Mouse (Mus musculus) heart, embryonic 14.5 days (tissue): ENCODE measurements around the gene Foxk1. TPM values are rescaled to one million over a fixed set of nuclear protein-coding genes. Genes with fewer than 3 reads are reported as not detected.

Source experiments
- ATAC-seq: fragments of 200-750 bp; cut with Nextera tagmentation; 2 replicates; pipeline ENCODE4 v1.8.0; 2017; ENCODE audit warnings: low read depth, moderate TSS enrichment; ENCODE audit not compliant: insufficient number of reproducible peaks, insufficient read depth, low FRiP score
- H3K27ac ChIP-seq, 2 experiments: fragments of 200-500 bp in 1 of 2; fragments of 300-500 bp in 1 of 2; sonication (generic) in 1 of 2; replicated peaks in 1 of 2; 2 replicates each; pipeline ENCODE4 v1.5.1; 2012 to 2014; ENCODE audit warnings: low read depth in 2 of 2, low read length in 2 of 2, control low read depth in 1 of 2, mild to moderate bottlenecking in 1 of 2, mixed read lengths in 1 of 2; ENCODE audit not compliant: control insufficient read depth in 1 of 2, insufficient read depth in 1 of 2
- H3K27me3 ChIP-seq: fragments of 300-500 bp; sonication (generic); 2 replicates; pipeline ENCODE4 v1.6.1; 2014; ENCODE audit warnings: mild to moderate bottlenecking, low read length, control low read depth; ENCODE audit not compliant: control insufficient read depth, insufficient read depth
- H3K36me3 ChIP-seq: fragments of 300-500 bp; sonication (generic); 2 replicates; pipeline ENCODE4 v1.6.1; 2014; ENCODE audit warnings: mild to moderate bottlenecking, control low read depth, low read length, mixed read lengths; ENCODE audit not compliant: control insufficient read depth, insufficient read depth
- H3K4me1 ChIP-seq, 2 experiments: fragments of 200-500 bp in 1 of 2; fragments of 300-500 bp in 1 of 2; sonication (generic) in 1 of 2; 2 replicates each; pipeline ENCODE4 v1.6.1; 2012 to 2014; ENCODE audit warnings: low read length in 2 of 2, control low read depth in 1 of 2, mixed read lengths in 1 of 2; ENCODE audit not compliant: control insufficient read depth in 2 of 2, insufficient read depth in 2 of 2
- H3K4me2 ChIP-seq: fragments of 300-500 bp; sonication (generic); 2 replicates; pipeline ENCODE4 v1.6.1; 2014; ENCODE audit warnings: mild to moderate bottlenecking, low read length
- H3K4me3 ChIP-seq, 2 experiments: fragments of 200-500 bp in 1 of 2; fragments of 300-500 bp in 1 of 2; sonication (generic) in 1 of 2; 2 replicates each; pipeline ENCODE4 v1.5.1; 2012 to 2014; ENCODE audit warnings: low read length in 2 of 2, mild to moderate bottlenecking in 2 of 2, control low read depth in 1 of 2, low read depth in 1 of 2, moderate library complexity in 1 of 2; ENCODE audit not compliant: control insufficient read depth in 1 of 2, insufficient read depth in 1 of 2
- H3K9ac ChIP-seq: fragments of 300-500 bp; sonication (generic); 2 replicates; pipeline ENCODE4 v1.6.1; 2014; ENCODE audit warnings: mild to moderate bottlenecking, low read length
- H3K9me3 ChIP-seq: fragments of 300-500 bp; sonication (generic); 2 replicates; pipeline ENCODE4 v1.6.1; 2016; ENCODE audit warnings: low read length, control low read depth; ENCODE audit not compliant: control insufficient read depth
- WGBS: fragments of 180-500 bp; shearing (Covaris S2); extraction: QIAGEN DNeasy Blood & Tissue Kit; methylation state at CpG from one replicate; pipeline ENCODE4 v1.1.7; 2014; 5-methylcytosine and 5-hydroxymethylcytosine counted together
- polyA plus RNA-seq: library from polyadenylated mRNA; unstranded; fragments of >200 nt; fragmentation: Nextera tagmentation; extraction: Ambion mirVana; gene quantifications from 2 replicates; pipeline ENCODE4 v1.2.1, GENCODE M21; 2014

Gene Foxk1
- polyA plus RNA-seq, 1 experiment from 2014 or later = 5.3 TPM

DNA sequence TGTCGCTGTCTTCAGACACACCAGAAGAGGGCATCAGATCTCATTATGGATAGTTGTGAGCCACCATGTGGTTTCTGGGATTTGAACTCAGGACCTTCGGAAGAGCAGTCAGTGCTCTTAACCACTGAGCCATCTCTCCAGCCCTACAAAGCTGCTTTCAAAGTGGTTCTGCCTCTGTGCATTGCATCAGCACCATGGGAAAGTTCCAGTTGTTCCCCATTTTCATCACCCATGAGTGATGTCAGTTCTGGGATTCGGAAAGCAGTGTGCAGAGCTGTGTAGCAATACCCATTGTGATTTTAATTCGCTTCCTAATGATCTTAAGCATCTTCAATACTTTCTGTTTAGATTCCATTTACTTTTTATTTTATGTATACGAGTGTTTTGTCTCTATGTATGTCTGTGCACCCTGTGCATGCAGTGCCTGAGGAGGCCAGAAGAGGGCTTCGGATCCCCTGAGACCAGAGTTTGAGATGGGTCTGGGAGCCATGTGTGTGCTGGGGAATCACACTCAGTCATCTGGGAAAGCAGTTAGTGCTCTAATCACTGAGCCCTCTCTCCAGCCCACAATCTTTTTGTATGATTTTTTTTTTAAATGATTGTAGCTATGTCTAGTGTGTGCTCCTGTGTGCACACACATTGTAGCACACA lies 6.6 kb upstream of the Foxk1 start:
- H3K4me1 ChIP-seq = peaks cover 2 to 7% of the 10 kb centered on the region in 2 experiments; a peak in 1 of 4 replicates
- H3K4me2 ChIP-seq = no peak overlapping the region
- no peak for ATAC-seq
- no peak overlapping the region for H3K9ac ChIP-seq
- H3K4me3 ChIP-seq = no peak overlapping the region
- 85% methylated on average over 6 of the region's 6 CpGs for WGBS
- H3K27me3 ChIP-seq = no peaks in the 10 kb centered on the region
- H3K9me3 ChIP-seq = 0 out of 2 replicates have a peak, but pooled peaks cover 4% of the 10 kb centered on the region
- H3K36me3 ChIP-seq = no peaks in the 10 kb centered on the region
- H3K27ac ChIP-seq = no peak overlapping the region

DNA sequence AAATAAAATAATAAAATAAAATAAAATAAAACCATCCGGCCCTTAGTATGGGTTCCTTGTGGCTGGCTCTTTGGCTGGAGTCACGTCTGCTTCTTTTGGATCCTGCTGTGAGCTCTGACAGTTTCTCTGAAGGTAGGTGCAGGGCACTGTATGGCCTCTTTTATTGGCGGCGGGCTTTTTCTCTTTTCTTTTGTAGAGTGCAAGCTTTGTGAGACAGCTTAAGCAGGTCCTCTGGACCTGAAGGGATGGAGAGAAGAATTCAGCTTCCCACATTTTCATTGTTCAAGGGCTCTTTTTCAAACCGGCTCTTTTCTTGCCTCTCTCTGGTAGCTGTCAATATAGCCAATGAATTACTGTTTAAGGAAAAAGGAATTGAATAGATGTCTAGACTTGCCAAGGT lies 5.4 kb upstream of the Foxk1 start:
- Histone ChIP-seq H3K36me3 (no peaks in the 10 kb centered on the region), H3K27ac (no peak overlapping the region), H3K4me1 (peaks cover 6 to 13% of the 10 kb centered on the region in 2 experiments; a peak in 3 of 4 replicates), H3K4me3 (no peak overlapping the region), H3K4me2 (no peak overlapping the region), H3K9ac (no peak overlapping the region), H3K9me3 (0 out of 2 replicates have a peak, but pooled peaks cover 4% of the 10 kb centered on the region), H3K27me3 (no peaks in the 10 kb centered on the region)
- 65% methylated on average over 5 of the region's 5 CpGs for WGBS
- no peak for ATAC-seq

DNA sequence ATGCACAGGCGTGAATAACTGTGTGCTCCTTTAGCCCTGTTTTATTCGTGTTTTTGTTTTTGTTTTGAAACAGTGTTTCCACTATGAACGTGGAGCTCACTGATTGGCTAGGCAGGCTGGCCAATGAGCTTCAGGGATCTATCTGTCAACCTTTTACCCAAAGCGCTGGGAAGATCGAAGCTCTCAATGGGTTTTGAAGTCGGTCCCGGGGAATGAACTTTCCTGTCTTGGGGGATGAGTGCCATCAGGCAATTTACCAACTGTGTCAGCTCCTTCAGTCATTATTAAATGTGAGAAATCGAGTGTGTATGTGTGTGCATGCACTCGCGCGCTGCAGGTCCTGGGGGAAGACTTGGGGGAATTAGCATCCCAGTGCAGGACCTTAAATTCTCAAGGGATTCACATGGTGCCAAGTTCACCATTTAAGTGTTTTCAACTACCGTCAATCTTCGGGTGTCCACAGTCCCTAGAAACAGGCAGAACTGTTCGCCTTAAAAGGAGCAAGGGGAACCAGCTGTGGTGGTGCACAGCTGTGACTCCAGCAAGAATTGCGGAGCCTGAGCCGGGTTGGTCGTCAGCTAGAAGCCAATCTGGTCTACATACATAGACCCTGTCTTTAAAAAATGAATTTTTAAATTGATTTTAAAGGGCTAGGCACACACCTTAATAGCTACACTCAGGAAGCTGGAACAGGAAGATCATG lies 965 bp upstream of the Foxk1 start:
- Histone ChIP-seq H3K9me3 (no peaks in the 10 kb centered on the region), H3K27ac (no peak overlapping the region), H3K4me3 (peak overlapping the region; percentile 88 to 91), H3K36me3 (no peaks in the 10 kb centered on the region), H3K9ac (peak overlapping the region; percentile 94), H3K4me2 (peak overlapping the region; percentile 71), H3K27me3 (no peaks in the 10 kb centered on the region), H3K4me1 (peaks cover 18 to 37% of the 10 kb centered on the region in 2 experiments)
- ATAC-seq = no peak
- 21% methylated on average over 17 of the region's 17 CpGs for WGBS

DNA sequence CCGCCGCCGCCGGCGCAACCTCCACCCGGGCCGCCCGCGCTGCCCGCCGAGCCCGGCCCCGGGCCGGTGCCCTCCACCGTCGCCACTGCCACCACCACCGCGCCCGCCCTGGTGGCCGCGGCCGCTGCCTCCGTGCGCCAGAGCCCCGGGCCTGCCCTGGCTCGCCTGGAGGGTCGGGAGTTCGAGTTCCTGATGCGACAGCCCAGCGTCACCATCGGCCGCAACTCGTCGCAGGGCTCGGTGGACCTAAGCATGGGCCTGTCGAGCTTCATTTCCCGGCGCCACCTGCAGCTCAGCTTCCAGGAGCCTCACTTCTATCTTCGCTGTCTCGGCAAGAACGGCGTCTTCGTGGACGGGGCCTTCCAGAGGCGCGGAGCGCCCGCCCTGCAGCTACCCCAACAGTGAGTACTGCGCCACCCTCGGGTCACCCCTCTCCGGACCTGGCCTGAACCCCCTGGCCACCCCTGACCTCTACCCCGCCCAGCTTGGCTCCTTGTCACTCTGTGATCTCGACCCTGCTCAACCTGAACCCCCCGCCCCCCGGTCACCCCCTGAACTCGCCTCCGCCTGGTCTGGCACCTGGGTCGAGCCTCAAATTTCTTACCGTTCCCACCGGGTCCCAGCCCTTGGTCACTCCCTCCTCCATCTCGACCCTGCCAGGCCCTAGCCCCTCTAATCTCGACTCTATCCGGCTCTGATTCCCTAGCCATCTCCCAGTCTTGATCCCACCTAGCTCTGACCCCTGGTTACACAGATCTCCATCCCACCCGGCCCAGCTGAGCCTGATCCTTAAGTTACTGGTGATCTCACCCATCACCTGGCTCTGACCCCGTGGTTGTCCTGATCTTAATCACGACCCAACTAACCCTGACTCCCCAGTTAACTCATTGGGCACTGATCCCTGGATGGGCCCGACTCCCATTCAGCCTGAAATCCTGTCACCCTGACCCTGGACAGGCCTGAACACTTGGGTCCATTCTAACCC lies 636 bp downstream of the Foxk1 start:
- peak overlapping the region; percentile 52 to 86; a peak in 3 of 4 replicates for H3K27ac ChIP-seq
- 2% methylated on average over 65 of the region's 67 CpGs for WGBS
- H3K9me3 ChIP-seq = no peaks in the 10 kb centered on the region
- H3K4me3 ChIP-seq = peak overlapping the region; percentile 88 to 91
- peaks cover 18 to 37% of the 10 kb centered on the region in 2 experiments for H3K4me1 ChIP-seq
- peak; percentile 37; the same call in 1 of the 2 replicates for ATAC-seq
- peak overlapping the region; percentile 94 for H3K9ac ChIP-seq
- H3K36me3 ChIP-seq = peaks cover 11% of the 10 kb centered on the region; the same call in 1 of the 2 replicates
- H3K4me2 ChIP-seq = peak overlapping the region; percentile 71
- no peaks in the 10 kb centered on the region for H3K27me3 ChIP-seq

DNA sequence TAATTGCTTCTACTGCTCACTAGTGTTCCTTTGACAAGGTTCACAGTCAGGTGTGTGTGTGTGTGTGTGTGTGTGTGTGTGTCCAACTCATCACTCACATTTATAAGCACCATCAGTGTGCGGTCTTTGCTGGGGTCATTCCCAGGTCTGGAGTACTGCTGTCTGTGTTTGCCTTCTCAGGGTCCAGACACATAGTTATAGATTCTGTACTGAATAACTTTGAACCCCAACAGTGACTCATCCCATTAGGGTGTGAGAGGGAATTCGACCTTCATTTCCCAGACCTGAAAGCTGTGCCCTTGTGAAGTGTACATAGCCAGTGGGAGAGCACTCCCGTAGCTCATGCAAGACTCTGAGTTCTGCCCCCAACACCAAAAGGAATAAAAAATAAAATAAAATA lies 2.4 kb downstream of the Foxk1 start:
- Histone ChIP-seq H3K36me3 (peaks cover 17% of the 10 kb centered on the region; the same call in 1 of the 2 replicates), H3K4me3 (0 out of 4 replicates have a peak overlapping the region, but pooled peaks of 1 of the 2 experiments have one; percentile 91), H3K4me2 (peak overlapping the region; percentile 71), H3K9ac (0 out of 2 replicates have a peak overlapping the region, but pooled peaks have one; percentile 94), H3K27me3 (no peaks in the 10 kb centered on the region), H3K4me1 (peaks cover 18 to 37% of the 10 kb centered on the region in 2 experiments), H3K27ac (no peak overlapping the region), H3K9me3 (no peaks in the 10 kb centered on the region)
- 33% methylated on average over 3 of the region's 3 CpGs for WGBS
- ATAC-seq = no peak

DNA sequence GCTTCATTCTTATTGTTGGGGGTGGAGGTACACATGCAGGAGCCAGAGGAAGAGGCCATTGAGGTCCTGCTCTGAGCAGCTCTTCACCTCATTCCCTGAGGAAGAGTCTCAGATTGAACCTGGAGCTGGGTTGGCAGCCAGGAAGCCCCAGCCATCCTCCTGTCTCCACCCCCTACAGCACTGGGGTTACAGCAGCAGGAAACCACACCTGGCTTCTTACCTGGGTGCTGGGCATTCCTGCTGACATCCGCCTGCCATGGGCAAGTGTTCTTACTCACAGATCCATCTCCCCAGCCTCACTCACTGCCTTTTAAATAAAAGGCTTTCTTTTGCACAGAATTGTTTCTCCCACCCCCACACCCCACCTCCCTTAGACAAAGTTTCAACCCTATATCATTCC lies 3.0 kb downstream of the Foxk1 start:
- H3K4me1 ChIP-seq = peaks cover 18 to 37% of the 10 kb centered on the region in 2 experiments
- no peak overlapping the region for H3K4me2 ChIP-seq
- ATAC-seq = no peak
- 100% methylated on average over 1 of the region's 1 CpGs for WGBS
- no peaks in the 10 kb centered on the region for H3K27me3 ChIP-seq
- H3K9me3 ChIP-seq = no peaks in the 10 kb centered on the region
- H3K4me3 ChIP-seq = no peak overlapping the region
- H3K27ac ChIP-seq = no peak overlapping the region
- H3K36me3 ChIP-seq = peaks cover 19% of the 10 kb centered on the region; the same call in 1 of the 2 replicates
- 0 out of 2 replicates have a peak overlapping the region, but pooled peaks have one; percentile 17 for H3K9ac ChIP-seq

DNA sequence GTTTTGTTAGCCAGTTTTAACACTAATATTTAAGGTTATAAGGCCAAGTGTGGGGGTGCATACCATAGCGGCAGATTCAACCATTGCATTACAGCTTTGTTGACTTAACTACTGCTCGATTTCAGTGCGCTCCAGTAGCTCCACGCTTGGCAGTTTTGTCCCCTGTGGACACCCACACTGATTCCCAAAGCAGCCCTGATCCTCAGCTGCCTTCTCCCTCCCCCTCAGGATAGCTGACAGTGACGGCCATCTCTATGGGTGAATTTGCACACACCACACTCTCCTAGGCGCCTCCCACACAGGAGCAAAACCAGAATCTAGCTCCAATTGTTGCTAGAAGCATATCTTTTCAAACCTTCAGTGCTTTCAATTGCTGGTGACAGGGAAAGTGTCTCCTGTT lies 4.1 kb downstream of the Foxk1 start:
- Histone ChIP-seq H3K27ac (no peak overlapping the region), H3K27me3 (no peaks in the 10 kb centered on the region), H3K4me1 (peaks cover 16 to 36% of the 10 kb centered on the region in 2 experiments), H3K9me3 (no peaks in the 10 kb centered on the region), H3K9ac (no peak overlapping the region), H3K4me2 (no peak overlapping the region), H3K36me3 (peaks cover 19% of the 10 kb centered on the region; the same call in 1 of the 2 replicates), H3K4me3 (no peak overlapping the region)
- no peak for ATAC-seq
- WGBS = 78% methylated on average over 6 of the region's 6 CpGs
